Mouse (Mus musculus) central nervous system, embryonic 14 days (tissue): Measurements from ENCODE around the gene Tmem223. TPM values are rescaled to one million over a fixed set of nuclear protein-coding genes. Genes with fewer than 3 reads are reported as not detected.

ENCODE experiments used
- polyA plus RNA-seq: library from polyadenylated mRNA; depleted of rRNA; stranded (reverse); fragments of >200 nt; gene quantifications from 2 replicates; pipeline ENCODE4 v1.2.3, GENCODE M21; 2012; rRNA removed

Tmem223 gene
- polyA plus RNA-seq, 1 experiment: 255 TPM

Other genes starting within 250 kb of the Tmem223 start
- 5.2 and 5.9 TPM in 2 replicates for gene Slc22a8, start 179.7 kb upstream of the Tmem223 start, polyA plus RNA-seq
- gene Slc22a6, start 153.0 kb upstream of the Tmem223 start, polyA plus RNA-seq: 10.5 and 10.8 TPM in 2 replicates
- gene Chrm1, start 107.2 kb upstream of the Tmem223 start, polyA plus RNA-seq: 1.2 and 1.8 TPM in 2 replicates
- 139 and 144 TPM in 2 replicates for gene Slc3a2, start 47.6 kb upstream of the Tmem223 start, polyA plus RNA-seq
- gene Wdr74, start 35.2 kb upstream of the Tmem223 start, polyA plus RNA-seq: 63.8 and 65.5 TPM in 2 replicates
- 2.2 and 3.8 TPM in 2 replicates for gene 1700092M07Rik, start 30.3 kb upstream of the Tmem223 start, polyA plus RNA-seq
- 128 and 133 TPM in 2 replicates for gene Stx5a, start 29.6 kb upstream of the Tmem223 start, polyA plus RNA-seq
- gene Nxf1, start 13.9 kb upstream of the Tmem223 start, polyA plus RNA-seq: 237 and 239 TPM in 2 replicates
- 27.4 and 32.0 TPM in 2 replicates for gene Tmem179b, start 3.5 kb downstream of the Tmem223 start, polyA plus RNA-seq
- 26.2 TPM in 2 replicates for gene Taf6l, start 15.4 kb downstream of the Tmem223 start, polyA plus RNA-seq
- gene Polr2g, start 27.6 kb downstream of the Tmem223 start, polyA plus RNA-seq: 141 and 149 TPM in 2 replicates
- 5.2 and 5.8 TPM in 2 replicates for gene Zbtb3, start 31.6 kb downstream of the Tmem223 start, polyA plus RNA-seq
- 50.1 and 61.9 TPM in 2 replicates for gene Ttc9c, start 48.3 kb downstream of the Tmem223 start, polyA plus RNA-seq
- 92.1 and 94.3 TPM in 2 replicates for gene Hnrnpul2, start 49.0 kb downstream of the Tmem223 start, polyA plus RNA-seq
- gene AC129217.1, start 58.8 kb downstream of the Tmem223 start, polyA plus RNA-seq: 0.57 and 1.3 TPM in 2 replicates
- 78.4 and 83.2 TPM in 2 replicates for gene Bscl2, start 66.5 kb downstream of the Tmem223 start, polyA plus RNA-seq
- 190 TPM in 2 replicates for gene Gng3, start 68.2 kb downstream of the Tmem223 start, polyA plus RNA-seq
- gene Lrrn4cl, start 79.8 kb downstream of the Tmem223 start, polyA plus RNA-seq: 0.85 and 0.94 TPM in 2 replicates
- 136 and 140 TPM in 2 replicates for gene Ubxn1, start 100.5 kb downstream of the Tmem223 start, polyA plus RNA-seq
- gene Uqcc3, start 109.9 kb downstream of the Tmem223 start, polyA plus RNA-seq: 51.3 and 57.6 TPM in 2 replicates
- gene Lbhd1, start 112.7 kb downstream of the Tmem223 start, polyA plus RNA-seq: 4.9 and 6.7 TPM in 2 replicates
- not detected in 2 replicates for gene Gm49403, start 112.9 kb downstream of the Tmem223 start, polyA plus RNA-seq
- gene 1810009A15Rik, start 117.9 kb downstream of the Tmem223 start, polyA plus RNA-seq: 67.3 and 81.7 TPM in 2 replicates
- 0.18 and 1.1 TPM in 2 replicates for gene Gm49416, start 117.9 kb downstream of the Tmem223 start, polyA plus RNA-seq
- gene Ints5, start 122.0 kb downstream of the Tmem223 start, polyA plus RNA-seq: 28.9 and 29.0 TPM in 2 replicates
- gene Ganab, start 127.1 kb downstream of the Tmem223 start, polyA plus RNA-seq: 157 and 161 TPM in 2 replicates
- gene B3gat3, start 149.4 kb downstream of the Tmem223 start, polyA plus RNA-seq: 146 and 151 TPM in 2 replicates
- 2.0 and 3.3 TPM in 2 replicates for gene Rom1, start 158.4 kb downstream of the Tmem223 start, polyA plus RNA-seq
- 18.3 and 26.1 TPM in 2 replicates for gene Eml3, start 158.6 kb downstream of the Tmem223 start, polyA plus RNA-seq
- 62.2 and 65.0 TPM in 2 replicates for gene Mta2, start 170.9 kb downstream of the Tmem223 start, polyA plus RNA-seq
- gene Tut1, start 182.9 kb downstream of the Tmem223 start, polyA plus RNA-seq: 26.1 and 29.3 TPM in 2 replicates
- gene Eef1g, start 196.0 kb downstream of the Tmem223 start, polyA plus RNA-seq: 429 and 446 TPM in 2 replicates
- 3.8 and 8.4 TPM in 2 replicates for gene Ahnak, start 218.3 kb downstream of the Tmem223 start, polyA plus RNA-seq